Mouse (Mus musculus): ENCODE data around the gene Gsg1l. TPM values are rescaled to one million over a fixed set of nuclear protein-coding genes. Genes with fewer than 3 reads are reported as not detected.

Gsg1l gene
- total RNA-seq, 2 experiments from 2014 or later = not detected

DNA sequence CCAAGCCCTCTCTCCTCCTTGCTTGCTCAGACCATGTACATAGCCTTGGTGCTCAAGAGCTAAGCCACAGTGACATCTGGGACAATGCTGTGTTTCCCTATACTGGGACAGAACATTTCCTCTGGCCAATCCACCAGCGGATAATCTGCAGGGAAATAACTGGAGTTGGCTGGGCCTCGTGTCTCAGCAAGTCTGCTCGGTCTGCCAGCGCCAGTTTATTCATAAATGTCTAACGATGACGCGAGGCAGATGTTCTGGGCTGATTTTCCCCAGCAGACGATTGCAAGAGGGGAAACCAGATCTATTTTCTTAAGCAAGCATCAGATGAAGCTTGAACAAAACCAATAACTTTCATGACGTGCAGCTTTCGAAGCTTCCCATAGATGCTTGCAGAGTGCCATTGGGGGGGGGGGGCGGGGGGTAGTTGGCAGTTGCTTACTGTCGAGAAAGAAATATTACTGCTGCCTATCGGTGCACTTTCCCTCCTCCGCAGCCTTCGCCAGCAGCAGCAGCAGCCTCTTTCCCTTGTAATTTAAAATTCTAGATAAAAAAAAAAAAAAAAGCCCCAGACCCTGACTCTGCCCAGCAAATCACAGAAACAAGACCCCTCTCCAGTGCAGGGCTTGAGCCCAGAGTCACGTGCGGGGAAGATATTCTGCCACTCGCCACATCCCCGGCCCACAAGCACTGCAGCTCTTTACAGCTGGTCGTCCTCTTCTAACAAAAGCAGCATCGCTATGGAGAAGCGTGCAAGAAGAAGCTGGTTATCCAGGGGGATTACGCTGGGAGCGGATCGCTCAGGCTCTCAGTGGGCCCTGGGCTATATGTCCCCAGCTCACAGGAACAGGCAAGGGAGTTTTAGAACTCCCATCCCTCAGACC lies 43.6 kb downstream of the Gsg1l start:
- ATAC-seq (replicated peaks; ENCODE audit: low FRiP score, poor library complexity, severe bottlenecking) = no peak

DNA sequence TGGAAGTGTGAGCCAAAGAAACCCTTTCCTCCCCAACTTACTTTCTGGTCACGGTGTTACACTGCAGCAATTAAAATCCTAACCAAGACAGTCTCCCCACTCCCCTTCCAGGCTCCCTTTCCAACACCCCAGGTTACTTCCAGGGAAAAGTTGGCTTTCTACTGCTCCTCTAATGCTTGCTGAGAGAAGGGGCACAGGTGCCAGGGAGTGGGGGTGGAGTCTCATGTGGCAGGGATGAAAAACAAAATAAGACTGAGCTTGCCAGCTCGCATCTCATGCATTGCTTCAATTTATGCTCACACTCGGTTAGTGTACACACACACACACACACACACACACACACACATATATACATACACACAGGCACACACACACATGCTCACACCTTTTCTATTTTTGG lies 46.9 kb downstream of the Gsg1l start:
- no peak for ATAC-seq (replicated peaks; ENCODE audit: low FRiP score, poor library complexity, severe bottlenecking)

DNA sequence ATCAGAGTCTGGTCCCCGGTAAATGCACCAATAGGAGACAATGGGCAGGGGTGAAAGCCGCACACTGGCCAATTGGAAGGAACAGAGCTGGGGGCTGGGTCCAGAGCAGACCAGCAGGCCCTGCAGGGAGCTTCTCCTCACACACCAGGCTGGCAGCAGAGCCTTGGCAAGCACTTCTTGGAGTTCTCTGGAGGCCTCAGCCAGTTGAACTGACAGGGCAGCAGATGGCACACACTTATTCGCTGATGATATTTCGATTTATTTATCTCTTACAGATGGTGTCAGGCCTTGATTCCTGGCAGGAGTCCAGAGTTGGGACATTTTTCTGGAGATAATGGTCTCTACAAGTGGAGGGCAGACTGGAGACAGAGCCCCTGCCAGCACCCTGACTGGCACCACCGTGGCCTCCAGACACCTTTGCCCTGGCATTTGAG lies 49.4 kb downstream of the Gsg1l start:
- ATAC-seq (replicated peaks; ENCODE audit: low FRiP score, poor library complexity, severe bottlenecking) = no peak

DNA sequence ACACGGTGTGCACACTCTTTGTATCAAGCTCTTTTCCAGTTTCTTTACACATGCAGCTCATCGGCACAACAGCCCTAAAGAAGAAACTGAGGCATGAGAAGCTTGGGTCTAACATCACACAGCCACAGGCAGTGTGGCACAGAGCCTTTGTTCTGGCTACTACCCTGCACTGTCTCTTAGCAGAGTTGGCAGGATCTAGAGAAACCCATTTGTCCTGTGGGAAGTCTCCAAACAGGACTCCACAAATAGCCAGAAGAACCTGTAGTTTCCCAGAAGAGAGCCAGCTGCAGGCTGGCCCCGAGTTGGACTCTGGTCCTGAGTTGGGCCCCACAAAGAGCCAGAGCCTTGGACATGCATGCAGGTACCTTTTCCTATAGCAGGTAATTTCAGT lies 49.9 kb downstream of the Gsg1l start:
- no peak for ATAC-seq (replicated peaks; ENCODE audit: low FRiP score, poor library complexity, severe bottlenecking)

DNA sequence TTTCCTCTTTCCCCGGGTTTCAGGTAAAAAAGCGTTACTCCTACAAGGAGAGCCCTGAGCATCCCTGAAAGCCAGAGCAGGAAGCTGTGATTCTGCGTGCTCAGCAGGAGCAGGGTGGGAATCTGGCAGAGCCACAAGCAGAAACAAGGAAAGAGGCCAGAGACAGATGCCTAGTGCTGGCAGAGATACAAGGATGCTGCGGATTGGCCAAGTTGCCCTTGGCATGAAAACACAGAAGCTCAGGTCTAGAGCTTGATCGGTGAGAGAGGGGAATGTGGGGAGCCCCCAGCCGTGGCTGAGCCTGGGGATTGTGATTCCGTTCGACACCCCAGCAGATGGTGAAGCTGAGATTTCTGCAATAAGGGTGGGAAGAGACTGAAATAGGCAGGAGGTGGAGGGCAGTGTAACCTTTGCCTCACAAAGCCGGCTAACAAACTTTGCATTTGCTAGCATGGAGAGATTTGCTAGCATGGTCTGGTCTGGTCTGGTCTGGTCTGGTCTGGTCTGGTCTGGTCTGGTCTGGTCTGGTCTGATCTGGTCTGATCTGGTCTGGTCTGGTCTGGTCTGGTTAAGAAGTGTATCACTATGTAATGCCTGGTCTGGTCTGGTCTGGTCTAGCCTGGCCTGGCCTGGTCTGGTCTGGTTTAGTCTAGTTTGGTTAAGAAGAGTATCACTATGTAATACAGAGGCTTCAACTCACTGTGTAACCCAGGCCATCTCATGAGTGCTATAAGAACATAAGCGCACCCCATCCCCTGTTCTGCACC lies 50.4 kb downstream of the Gsg1l start:
- no peak for ATAC-seq (replicated peaks; ENCODE audit: low FRiP score, poor library complexity, severe bottlenecking)

DNA sequence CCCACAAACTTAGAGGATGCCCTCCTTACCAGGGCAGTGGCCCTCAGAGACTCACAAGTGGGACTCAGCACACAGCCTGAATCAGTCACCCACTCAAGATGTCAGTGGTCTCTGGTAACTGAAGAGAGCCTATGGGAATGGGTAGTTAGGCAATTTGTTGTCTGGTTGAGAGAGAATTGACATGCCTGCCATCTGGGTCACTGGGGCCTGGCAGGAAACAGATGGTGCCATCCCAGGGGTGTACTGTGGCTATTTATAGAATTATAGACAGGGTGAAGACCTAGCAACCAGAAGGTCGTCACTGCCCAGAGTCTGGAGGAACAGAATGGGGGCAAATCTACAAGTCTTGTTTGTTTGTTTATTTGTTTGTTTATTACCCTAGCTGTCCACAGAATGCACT lies 54.8 kb downstream of the Gsg1l start:
- ATAC-seq (replicated peaks; ENCODE audit: low FRiP score, poor library complexity, severe bottlenecking) = no peak

DNA sequence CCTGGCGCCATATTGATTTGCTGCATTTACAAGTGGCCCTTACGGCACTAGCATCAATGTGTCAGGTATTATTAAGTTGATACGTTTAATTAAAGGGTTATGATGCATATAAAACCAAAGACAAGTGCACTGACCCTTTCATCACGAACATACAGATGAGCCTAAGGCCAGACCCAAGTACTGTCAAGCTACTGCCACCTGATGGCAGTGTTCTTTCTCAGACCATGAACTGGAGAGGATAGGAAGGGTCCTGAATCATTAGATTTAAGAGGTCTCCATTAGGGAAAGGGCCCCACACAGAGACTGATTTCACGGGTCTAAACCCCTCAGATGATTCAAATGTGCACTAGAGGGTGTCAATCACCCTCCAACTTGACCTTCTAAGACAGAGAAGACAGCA lies 55.6 kb downstream of the Gsg1l start:
- ATAC-seq (replicated peaks; ENCODE audit: low FRiP score, poor library complexity, severe bottlenecking) = no peak

DNA sequence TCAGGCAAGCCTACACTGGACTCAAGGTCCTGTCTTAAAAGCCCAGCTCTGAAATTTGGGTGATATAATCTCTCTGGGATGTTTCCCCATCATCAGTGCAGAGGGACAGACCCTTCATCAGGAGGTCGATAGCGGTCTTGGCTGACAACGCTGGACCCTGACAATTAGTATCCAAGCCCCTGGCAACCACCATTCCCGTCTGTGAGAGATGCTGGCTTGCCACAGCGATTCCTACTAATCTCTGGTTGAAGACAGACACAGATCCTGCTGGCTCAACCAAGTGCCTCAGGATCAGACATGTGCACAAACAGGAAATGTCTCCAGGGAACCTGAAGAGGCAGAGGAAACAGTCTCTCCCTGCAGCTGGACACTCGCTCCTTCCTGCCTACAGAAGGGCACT lies 62.2 kb downstream of the Gsg1l start:
- ATAC-seq (replicated peaks; ENCODE audit: low FRiP score, poor library complexity, severe bottlenecking) = no peak

DNA sequence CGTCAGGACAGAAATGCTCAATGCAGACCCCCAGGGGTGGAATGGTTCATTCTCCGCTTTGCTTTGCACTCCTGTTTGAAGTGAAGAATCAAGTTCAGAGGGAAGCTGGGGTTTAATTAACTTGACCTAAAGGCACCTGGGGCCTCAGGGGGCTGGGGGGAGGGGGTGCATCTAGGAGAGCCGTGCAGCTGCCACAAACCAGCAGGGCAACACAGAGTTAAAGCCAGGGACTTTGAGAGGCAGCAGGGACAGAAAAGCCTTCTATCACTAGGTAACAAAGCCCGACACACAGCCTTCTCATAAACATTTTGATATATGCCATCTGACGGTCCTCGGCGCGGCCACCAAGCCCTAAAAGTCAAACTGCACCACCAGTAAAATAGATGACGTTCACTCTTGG lies 62.9 kb downstream of the Gsg1l start:
- no peak for ATAC-seq (replicated peaks; ENCODE audit: low FRiP score, poor library complexity, severe bottlenecking)

DNA sequence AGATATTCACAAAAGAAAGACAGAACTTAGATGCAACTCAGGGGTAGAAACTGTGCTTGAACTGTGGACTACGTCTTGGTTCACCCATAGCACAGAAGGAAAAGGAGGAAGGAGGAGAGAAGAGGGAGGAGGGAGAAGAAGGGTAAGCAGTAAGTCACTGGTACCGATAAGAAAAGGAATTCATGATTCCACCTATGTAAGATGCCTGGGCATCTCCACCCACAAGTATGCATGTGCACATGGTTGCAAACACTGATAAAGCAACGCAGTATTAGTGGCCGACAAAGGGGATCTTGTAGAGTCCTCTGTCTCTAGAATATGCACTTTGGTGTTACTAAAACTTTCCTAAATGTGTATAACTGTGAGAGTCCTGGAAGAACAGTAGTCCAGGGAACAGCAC lies 64.8 kb downstream of the Gsg1l start:
- no peak for ATAC-seq (replicated peaks; ENCODE audit: low FRiP score, poor library complexity, severe bottlenecking)

DNA sequence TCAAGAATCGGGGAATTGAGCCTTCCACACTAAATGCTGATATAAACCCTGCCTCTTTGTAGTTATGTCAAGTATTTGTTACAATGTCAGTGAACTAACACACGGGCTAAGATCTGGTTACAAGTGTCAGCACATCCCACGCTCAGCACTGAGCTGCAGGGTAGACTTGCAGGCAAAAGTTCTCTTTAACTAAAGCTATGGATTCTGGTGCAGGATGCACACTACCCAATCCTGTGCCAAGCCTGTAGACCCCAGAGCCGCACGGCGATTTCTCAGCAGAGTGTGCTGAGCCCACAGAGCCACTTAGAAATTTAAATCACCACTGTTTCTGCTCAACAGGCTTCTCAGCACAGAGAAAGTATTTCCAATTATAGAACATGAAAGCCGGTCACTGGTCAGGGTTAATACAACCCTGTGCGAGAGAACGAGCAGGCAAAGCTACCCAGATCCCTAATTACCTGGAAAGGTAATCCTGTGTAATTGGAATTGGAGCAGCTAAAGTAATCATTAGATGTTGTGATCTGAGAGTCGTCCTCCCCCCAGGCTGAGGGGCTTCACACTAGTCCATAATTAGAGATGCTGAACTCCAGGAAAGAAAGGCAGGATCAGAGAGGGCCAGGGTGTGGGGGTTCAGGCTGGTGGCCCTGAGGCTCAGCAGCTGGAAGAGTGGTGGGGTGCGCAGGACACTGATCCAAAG lies 69.7 kb downstream of the Gsg1l start:
- ATAC-seq (replicated peaks; ENCODE audit: low FRiP score, poor library complexity, severe bottlenecking) = no peak

DNA sequence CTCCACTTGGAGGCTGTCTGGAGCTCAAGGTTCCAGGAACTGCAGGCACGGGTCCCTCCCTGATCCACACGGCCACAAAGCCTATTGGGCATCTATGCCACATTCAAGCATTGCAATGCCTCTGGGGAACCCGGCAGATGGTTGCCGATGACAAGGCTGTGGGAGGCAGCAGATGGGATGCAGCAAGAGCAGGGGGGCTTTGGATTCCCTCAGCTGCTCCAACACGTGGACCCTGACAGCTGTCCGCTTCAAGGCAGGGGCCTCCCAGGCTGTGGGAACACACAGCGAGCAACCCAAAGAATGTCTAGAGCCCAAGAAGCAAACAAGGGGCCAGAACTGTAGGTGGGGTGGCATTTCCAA lies 73.4 kb downstream of the Gsg1l start:
- no peak for ATAC-seq (replicated peaks; ENCODE audit: low FRiP score, poor library complexity, severe bottlenecking)

DNA sequence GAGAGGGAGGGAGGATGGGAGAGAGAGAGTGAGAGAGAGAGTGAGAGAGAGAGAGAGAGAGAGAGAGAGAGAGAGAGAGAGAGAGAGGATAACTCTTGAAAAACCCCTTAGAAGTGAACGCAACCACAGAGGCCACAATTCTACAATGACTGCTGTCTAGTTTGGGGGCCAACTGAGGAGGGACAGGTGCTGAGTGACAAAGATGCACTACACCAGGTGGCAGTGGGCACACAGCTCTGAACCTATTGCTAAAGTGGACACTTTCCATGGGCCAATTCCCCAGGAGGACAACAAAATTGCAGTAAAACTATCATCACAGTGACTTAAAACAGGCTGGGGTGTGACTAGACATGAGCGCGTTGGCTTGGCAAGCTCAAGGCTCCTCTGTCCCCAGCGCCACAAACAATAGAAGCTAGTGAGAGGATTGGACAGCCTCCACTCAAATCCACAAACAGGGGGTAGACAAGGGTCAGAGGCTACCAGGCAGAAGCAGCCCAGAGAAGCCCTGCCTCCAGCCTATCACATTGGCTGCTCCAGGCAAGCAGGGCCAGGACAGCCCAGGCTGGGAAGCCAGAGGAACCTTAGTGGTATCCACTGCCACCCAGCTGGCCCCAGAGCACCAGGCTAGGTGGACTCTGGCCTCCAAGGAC lies 73.9 kb downstream of the Gsg1l start:
- ATAC-seq (replicated peaks; ENCODE audit: low FRiP score, poor library complexity, severe bottlenecking) = no peak

DNA sequence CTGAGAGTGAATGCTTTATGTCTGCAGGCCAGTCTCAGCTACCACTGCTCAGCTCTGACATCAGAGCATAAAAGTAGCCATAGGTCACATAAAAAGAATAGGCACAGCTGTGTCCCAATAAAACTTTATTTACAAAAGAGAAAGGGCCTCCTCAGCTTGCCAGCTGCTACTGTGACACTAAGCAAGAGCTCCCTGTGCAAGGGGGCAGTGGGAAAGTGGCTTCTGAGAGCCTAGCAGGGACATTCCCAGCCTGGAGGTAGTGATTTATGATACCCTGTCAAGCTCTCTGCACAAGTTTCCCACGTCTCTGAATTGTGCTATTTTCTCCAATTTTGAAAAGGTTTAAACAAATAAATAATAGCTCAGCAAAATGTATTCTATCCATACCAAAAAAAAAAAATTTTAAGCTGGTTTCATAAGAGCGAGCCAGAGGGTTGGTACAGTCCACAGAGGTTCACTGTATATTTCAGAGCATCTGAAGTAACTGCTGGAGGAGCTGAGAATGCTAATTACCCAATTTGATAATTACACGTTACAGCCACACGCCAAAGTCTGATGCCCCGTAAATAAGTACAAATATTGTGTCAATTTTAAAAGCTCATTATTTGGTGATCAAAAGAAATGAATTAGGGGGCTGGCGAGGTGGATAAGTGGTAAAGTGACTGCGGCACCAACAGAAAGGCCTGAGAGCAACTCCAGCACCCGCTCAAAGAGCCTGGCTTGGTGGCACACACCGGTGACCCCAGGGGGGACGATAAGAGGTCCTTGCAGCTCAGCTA lies 74.9 kb downstream of the Gsg1l start:
- no peak for ATAC-seq (replicated peaks; ENCODE audit: low FRiP score, poor library complexity, severe bottlenecking)

DNA sequence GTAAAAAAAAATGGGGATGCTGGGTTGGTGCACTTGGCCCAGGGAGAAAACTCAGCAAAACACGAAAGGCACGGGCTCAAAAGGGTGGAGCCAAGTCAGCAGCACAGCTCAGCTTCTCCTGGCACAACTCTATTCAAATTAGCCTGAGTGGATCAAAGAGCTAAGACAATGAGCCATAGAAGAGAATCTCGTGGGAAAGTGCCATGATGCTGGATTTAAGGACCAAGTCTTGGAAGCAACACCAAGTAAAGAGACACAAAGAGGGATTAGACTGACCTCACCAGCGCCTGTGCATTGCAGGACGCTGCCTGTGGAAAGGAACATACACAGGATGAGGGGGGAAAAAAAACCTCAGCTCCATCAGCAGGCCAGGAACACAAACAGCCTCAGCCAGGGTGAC lies 76.9 kb downstream of the Gsg1l start:
- ATAC-seq (replicated peaks; ENCODE audit: low FRiP score, poor library complexity, severe bottlenecking) = no peak

DNA sequence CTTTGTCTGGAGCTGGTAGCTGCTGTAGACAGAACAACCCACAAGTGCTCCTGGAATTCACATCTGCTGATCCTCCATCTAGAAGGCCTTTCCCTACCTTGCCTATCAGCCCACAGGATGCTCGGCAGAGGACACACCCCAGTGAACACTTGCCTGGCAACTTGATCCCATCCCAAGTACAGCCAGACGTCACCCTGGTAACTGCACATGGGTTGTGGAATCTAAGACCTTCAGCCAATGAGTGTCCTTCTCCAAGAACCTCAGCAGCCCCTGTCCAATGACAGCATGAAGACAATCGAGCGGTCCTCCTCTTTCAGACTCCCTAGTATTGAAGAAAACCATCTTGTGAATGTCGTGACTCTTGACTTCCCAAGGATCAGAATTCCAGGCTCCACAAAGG lies 80.5 kb downstream of the Gsg1l start:
- no peak for ATAC-seq (replicated peaks; ENCODE audit: low FRiP score, poor library complexity, severe bottlenecking)

DNA sequence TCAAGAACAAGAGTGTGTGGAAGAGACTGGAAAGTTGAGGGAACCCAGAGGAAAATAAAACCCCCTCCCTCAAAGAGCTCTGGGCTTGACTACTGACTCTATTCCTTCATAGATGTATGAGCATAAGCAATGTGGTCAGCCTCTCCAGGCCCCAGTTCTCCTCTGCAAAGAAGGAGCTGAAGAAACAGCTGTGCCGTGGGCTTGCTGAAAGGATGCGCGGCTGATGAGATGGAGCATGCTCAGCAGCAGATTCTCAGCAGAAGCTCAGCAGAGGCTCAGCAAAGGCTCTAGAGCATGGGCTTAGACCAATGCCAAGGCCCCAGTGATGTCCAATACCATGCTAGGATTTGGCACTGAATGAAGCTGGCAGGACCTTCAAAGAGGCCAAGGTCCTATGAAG lies 82.3 kb downstream of the Gsg1l start:
- no peak for ATAC-seq (replicated peaks; ENCODE audit: low FRiP score, poor library complexity, severe bottlenecking)

DNA sequence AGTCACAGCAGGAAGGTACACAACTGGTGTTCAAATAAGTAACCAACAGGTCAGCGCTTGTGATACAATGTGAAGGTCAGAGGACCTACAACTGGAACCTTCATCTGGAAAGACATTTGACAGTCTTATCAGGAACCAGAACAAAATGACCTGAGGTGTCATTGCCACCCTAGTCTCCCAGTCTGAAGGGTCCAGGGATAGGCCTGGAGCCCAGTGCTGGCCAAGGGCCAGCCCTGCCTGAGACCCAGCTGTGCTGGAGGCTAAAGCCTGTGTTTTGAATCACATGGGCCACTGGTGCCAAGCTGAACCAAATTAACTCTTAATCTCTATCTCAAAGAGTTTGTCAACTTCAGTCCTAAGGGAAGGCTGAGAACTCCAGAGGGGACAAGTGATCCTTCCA lies 86.1 kb downstream of the Gsg1l start:
- no peak for ATAC-seq (replicated peaks; ENCODE audit: low FRiP score, poor library complexity, severe bottlenecking)

DNA sequence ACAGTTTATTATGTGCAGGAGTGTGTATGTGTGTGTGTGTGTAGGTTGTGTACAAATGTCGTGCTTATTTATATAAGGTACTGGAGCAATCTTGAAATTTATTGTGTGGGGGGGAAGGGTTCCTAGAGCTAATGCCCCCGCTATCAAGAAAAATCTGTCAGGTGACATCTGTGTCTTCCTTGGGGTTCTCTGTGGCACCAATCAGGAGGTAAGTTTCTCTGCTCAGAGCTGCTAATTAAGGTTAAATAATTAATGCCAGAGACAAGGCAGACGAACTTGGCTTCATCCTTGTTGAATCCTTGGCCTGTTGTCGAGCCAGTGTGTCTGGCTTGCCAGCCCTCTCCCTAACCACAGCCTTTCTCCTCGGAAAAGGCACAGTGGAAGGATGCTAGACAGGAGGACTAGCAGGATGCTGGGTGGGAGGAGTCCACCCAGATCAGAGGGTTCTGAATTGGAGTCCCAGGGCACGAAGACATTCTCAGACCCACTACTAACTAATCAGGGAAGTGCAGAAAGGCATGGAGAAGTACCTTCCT lies 89.8 kb downstream of the Gsg1l start:
- ATAC-seq (replicated peaks; ENCODE audit: low FRiP score, poor library complexity, severe bottlenecking) = no peak

Data from erythroid progenitor cell, adult 5-6 weeks (primary cell).